Mouse (Mus musculus): ENCODE results near the gene Hspg2. TPM values are rescaled to one million over a fixed set of nuclear protein-coding genes. Genes with fewer than 3 reads are reported as not detected.
A peak's percentile ranks its signal among the peaks of the same experiment; 100 is the strongest.

Hspg2 gene
- polyA plus RNA-seq, 1 experiment from 2014 or later = 3.7 TPM

- Histone ChIP-seq H3K4me2 (replicated peaks) (no peak overlapping the region), H3K9me3 (no peaks in the 10 kb centered on the region), H3K4me3 (no peak overlapping the region), H3K27me3 (peaks cover 4% of the 10 kb centered on the region; the same call in 1 of the 2 replicates), H3K4me1 (peaks cover 22% of the 10 kb centered on the region), H3K27ac (replicated peaks) (no peak overlapping the region), H3K9ac (replicated peaks) (no peak overlapping the region), H3K36me3 (no peaks in the 10 kb centered on the region)
- no peak for ATAC-seq (replicated peaks)
- 75% methylated on average over 13 of the region's 13 CpGs for WGBS
These were observed 3.3 kb upstream of the Hspg2 start for GRCm38 (mm10) chr4:137465125-137465787.

GRCm38 (mm10) chr4:137466991-137467390 lies 1.6 kb upstream of the Hspg2 start:
- Histone ChIP-seq H3K9me3 (no peaks in the 10 kb centered on the region), H3K9ac (replicated peaks) (no peak overlapping the region), H3K27ac (replicated peaks) (0 out of 2 replicates have a peak overlapping the region, but pooled peaks have one; percentile 41), H3K27me3 (peaks cover 4% of the 10 kb centered on the region; the same call in 1 of the 2 replicates), H3K4me1 (peaks cover 22% of the 10 kb centered on the region), H3K4me3 (no peak overlapping the region), H3K4me2 (replicated peaks) (no peak overlapping the region), H3K36me3 (no peaks in the 10 kb centered on the region)
- no peak for ATAC-seq (replicated peaks)
- 82% methylated on average over 4 of the region's 4 CpGs for WGBS

GRCm38 (mm10) chr4:137467525-137467924 lies 1.0 kb upstream of the Hspg2 start:
- ATAC-seq (replicated peaks) = no peak

GRCm38 (mm10) chr4:137469081-137469844 lies 694 bp downstream of the Hspg2 start:
- whole genome bisulfite sequencing = 4% methylated on average over 20 of the region's 20 CpGs
- Histone ChIP-seq H3K4me1 (peaks cover 22% of the 10 kb centered on the region), H3K27me3 (peaks cover 4% of the 10 kb centered on the region; the same call in 1 of the 2 replicates), H3K9me3 (no peaks in the 10 kb centered on the region), H3K9ac (replicated peaks) (peak overlapping the region; percentile 53), H3K4me3 (peak overlapping the region; percentile 47), H3K36me3 (no peaks in the 10 kb centered on the region), H3K27ac (replicated peaks) (peak overlapping the region; percentile 51; the same call in 1 of the 2 replicates), H3K4me2 (replicated peaks) (peak overlapping the region; percentile 96)
- ATAC-seq (replicated peaks) = no peak; the same call in none of the 2 replicates

More at GRCm38 (mm10) chr4:137467525-137467924, 1.0 kb upstream of the Hspg2 start:
- peaks cover 22% of the 10 kb centered on the region for H3K4me1 ChIP-seq
- no peak overlapping the region for H3K9ac ChIP-seq (replicated peaks)
- H3K36me3 ChIP-seq = no peaks in the 10 kb centered on the region
- H3K4me2 ChIP-seq (replicated peaks) = no peak overlapping the region
- 0 out of 2 replicates have a peak overlapping the region, but pooled peaks have one; percentile 41 for H3K27ac ChIP-seq (replicated peaks)
- WGBS = 88% methylated on average over 2 of the region's 2 CpGs
- peaks cover 4% of the 10 kb centered on the region; the same call in 1 of the 2 replicates for H3K27me3 ChIP-seq
- no peak overlapping the region for H3K4me3 ChIP-seq
- H3K9me3 ChIP-seq = no peaks in the 10 kb centered on the region

- H3K27ac ChIP-seq (replicated peaks) = no peak overlapping the region
- H3K4me2 ChIP-seq (replicated peaks) = peak overlapping the region; percentile 96
- no peaks in the 10 kb centered on the region for H3K9me3 ChIP-seq
- ATAC-seq (replicated peaks) = no peak
- H3K4me3 ChIP-seq = 0 out of 2 replicates have a peak overlapping the region, but pooled peaks have one; percentile 47
- 32% methylated on average over 15 of the region's 15 CpGs for WGBS
- no peak overlapping the region for H3K9ac ChIP-seq (replicated peaks)
- peaks cover 4% of the 10 kb centered on the region; the same call in 1 of the 2 replicates for H3K27me3 ChIP-seq
- H3K4me1 ChIP-seq = peaks cover 22% of the 10 kb centered on the region
- H3K36me3 ChIP-seq = no peaks in the 10 kb centered on the region
These were observed 1.5 kb downstream of the Hspg2 start for GRCm38 (mm10) chr4:137469845-137470692.

- ATAC-seq (replicated peaks) = no peak
- Histone ChIP-seq H3K4me2 (replicated peaks) (no peak overlapping the region), H3K4me3 (no peak overlapping the region), H3K9me3 (no peaks in the 10 kb centered on the region), H3K4me1 (peaks cover 22% of the 10 kb centered on the region), H3K27me3 (peaks cover 4% of the 10 kb centered on the region; the same call in 1 of the 2 replicates), H3K9ac (replicated peaks) (no peak overlapping the region), H3K27ac (replicated peaks) (no peak overlapping the region), H3K36me3 (no peaks in the 10 kb centered on the region)
- WGBS = 70% methylated on average over 9 of the region's 9 CpGs
These were observed 2.2 kb downstream of the Hspg2 start for GRCm38 (mm10) chr4:137470701-137471317.

GRCm38 (mm10) chr4:137471326-137471725 lies 2.8 kb downstream of the Hspg2 start:
- Histone ChIP-seq H3K27ac (replicated peaks) (no peak overlapping the region), H3K36me3 (no peaks in the 10 kb centered on the region), H3K4me2 (replicated peaks) (no peak overlapping the region), H3K4me3 (no peak overlapping the region), H3K9me3 (no peaks in the 10 kb centered on the region), H3K9ac (replicated peaks) (no peak overlapping the region), H3K27me3 (peaks cover 4% of the 10 kb centered on the region; the same call in 1 of the 2 replicates), H3K4me1 (peaks cover 24% of the 10 kb centered on the region)
- 78% methylated on average over 8 of the region's 8 CpGs for WGBS
- ATAC-seq (replicated peaks) = no peak

GRCm38 (mm10) chr4:137473240-137473639 lies 4.7 kb downstream of the Hspg2 start:
- Histone ChIP-seq H3K36me3 (no peaks in the 10 kb centered on the region), H3K27me3 (peaks cover 4% of the 10 kb centered on the region; the same call in 1 of the 2 replicates), H3K4me3 (no peak overlapping the region), H3K9me3 (no peaks in the 10 kb centered on the region), H3K4me1 (peaks cover 28% of the 10 kb centered on the region), H3K4me2 (replicated peaks) (no peak overlapping the region), H3K9ac (replicated peaks) (no peak overlapping the region), H3K27ac (replicated peaks) (no peak overlapping the region)
- ATAC-seq (replicated peaks) = no peak
- 92% methylated on average over 8 of the region's 8 CpGs for WGBS

GRCm38 (mm10) chr4:137473701-137474388 lies 5.3 kb downstream of the Hspg2 start:
- no peaks in the 10 kb centered on the region for H3K36me3 ChIP-seq
- no peaks in the 10 kb centered on the region for H3K9me3 ChIP-seq
- H3K4me2 ChIP-seq (replicated peaks) = no peak overlapping the region
- no peak overlapping the region for H3K9ac ChIP-seq (replicated peaks)
- peaks cover 4% of the 10 kb centered on the region; the same call in 1 of the 2 replicates for H3K27me3 ChIP-seq
- H3K4me1 ChIP-seq = peaks cover 22% of the 10 kb centered on the region
- no peak overlapping the region for H3K4me3 ChIP-seq
- 84% methylated on average over 18 of the region's 18 CpGs for WGBS
- ATAC-seq (replicated peaks) = no peak
- no peak overlapping the region for H3K27ac ChIP-seq (replicated peaks)

GRCm38 (mm10) chr4:137474694-137475093 lies 6.1 kb downstream of the Hspg2 start:
- Histone ChIP-seq H3K27me3 (peaks cover 2% of the 10 kb centered on the region; the same call in 1 of the 2 replicates), H3K27ac (replicated peaks) (no peak overlapping the region), H3K4me1 (peaks cover 13% of the 10 kb centered on the region), H3K4me3 (no peak overlapping the region), H3K4me2 (replicated peaks) (no peak overlapping the region), H3K9me3 (no peaks in the 10 kb centered on the region), H3K9ac (replicated peaks) (no peak overlapping the region), H3K36me3 (no peaks in the 10 kb centered on the region)
- ATAC-seq (replicated peaks) = no peak
- WGBS = 94% methylated on average over 7 of the region's 7 CpGs

Data from forebrain, embryonic 15.5 days (tissue).